Mouse (Mus musculus) liver, embryonic 14.5 days (tissue): ENCODE results near the gene Slc38a8. TPM values are rescaled to one million over a fixed set of nuclear protein-coding genes. Genes with fewer than 3 reads are reported as not detected.

ENCODE experiments used
- ATAC-seq: fragments of 200-750 bp; cut with Nextera tagmentation; 2 replicates; pipeline ENCODE4 v1.8.0; 2017; ENCODE audit warnings: moderate number of reproducible peaks, mild to moderate bottlenecking, moderate library complexity; ENCODE audit not compliant: insufficient read depth
- DNase-seq, 3 experiments: peaks; one replicate each; pipeline ENCODE4 v3.0.0-alpha.2; 2012 to 2013; ENCODE audit warnings: low read depth in 3 of 3, low spot score in 3 of 3
- H3K27ac ChIP-seq: fragments of 300-500 bp; sonication (generic); 2 replicates; pipeline ENCODE4 v1.5.1; 2014; ENCODE audit warnings: moderate library complexity, mild to moderate bottlenecking, control low read depth, inconsistent platforms
- H3K27me3 ChIP-seq: fragments of 300-500 bp; sonication (generic); 2 replicates; pipeline ENCODE4 v1.6.1; 2014; ENCODE audit warnings: mild to moderate bottlenecking, low read length, moderate library complexity; ENCODE audit not compliant: control insufficient read depth, insufficient read depth
- H3K36me3 ChIP-seq: fragments of 300-500 bp; sonication (generic); replicated peaks from 2 replicates; pipeline ENCODE4 v1.6.1; 2014; ENCODE audit warnings: low read depth; ENCODE audit not compliant: control insufficient read depth, insufficient read depth
- H3K4me1 ChIP-seq, 2 experiments: fragments of 200-500 bp in 1 of 2; fragments of 300-500 bp in 1 of 2; sonication (generic) in 1 of 2; replicated peaks; 2 replicates each; pipeline ENCODE4 v1.6.1; 2012 to 2014; ENCODE audit warnings: antibody characterized with exemption in 1 of 2, inconsistent platforms in 1 of 2, low read length in 1 of 2; ENCODE audit not compliant: control insufficient read depth in 2 of 2, insufficient read depth in 2 of 2
- H3K4me2 ChIP-seq: fragments of 300-500 bp; sonication (generic); 2 replicates; pipeline ENCODE4 v1.6.1; 2014; ENCODE audit warnings: low read depth, mild to moderate bottlenecking, control low read depth, moderate library complexity
- H3K4me3 ChIP-seq, 2 experiments: fragments of 200-500 bp in 1 of 2; fragments of 300-500 bp in 1 of 2; sonication (generic) in 1 of 2; 2 replicates each; pipeline ENCODE4 v1.5.1; 2012 to 2014; ENCODE audit warnings: low read depth in 2 of 2, low read length in 2 of 2, mild to moderate bottlenecking in 2 of 2, control low read depth in 1 of 2, inconsistent platforms in 1 of 2, moderate library complexity in 1 of 2; ENCODE audit not compliant: insufficient read depth in 1 of 2
- H3K9ac ChIP-seq: fragments of 300-500 bp; sonication (generic); replicated peaks from 2 replicates; pipeline ENCODE4 v1.6.1; 2014; ENCODE audit warnings: mild to moderate bottlenecking, control low read depth, moderate library complexity
- H3K9me3 ChIP-seq: fragments of 300-500 bp; sonication (generic); 2 replicates; pipeline ENCODE4 v1.6.1; 2016; ENCODE audit warnings: low read length, mixed read lengths; ENCODE audit not compliant: control insufficient read depth
- CTCF ChIP-seq: IDR thresholded peaks from 2 replicates; pipeline ENCODE4 v1.5.1; 2016; ENCODE audit warnings: antibody characterized with exemption, low read depth, control low read depth
- EP300 ChIP-seq: IDR thresholded peaks from 2 replicates; pipeline ENCODE4 v1.6.1; 2016; ENCODE audit warnings: antibody characterized with exemption, low read depth
- WGBS: fragments of 180-500 bp; shearing (Covaris S2); extraction: QIAGEN DNeasy Blood & Tissue Kit; methylation state at CpG from one replicate; pipeline ENCODE4 v1.1.7; 2014; ENCODE audit not compliant: insufficient replicate concordance; 5-methylcytosine and 5-hydroxymethylcytosine counted together
- polyA plus RNA-seq, 2 experiments: library from polyadenylated mRNA; depleted of rRNA in 1 of 2; stranded (reverse) in 1 of 2; unstranded in 1 of 2; fragments of >200 nt; fragmentation: Nextera tagmentation in 1 of 2; extraction: Ambion mirVana in 1 of 2; gene quantifications; 2 replicates each; pipeline versions ENCODE4 v1.2.1 to v1.2.3; 2012 to 2014

Gene Slc38a8
- polyA plus RNA-seq, 2 experiments: 0.02 TPM; not detected in 1

DNA sequence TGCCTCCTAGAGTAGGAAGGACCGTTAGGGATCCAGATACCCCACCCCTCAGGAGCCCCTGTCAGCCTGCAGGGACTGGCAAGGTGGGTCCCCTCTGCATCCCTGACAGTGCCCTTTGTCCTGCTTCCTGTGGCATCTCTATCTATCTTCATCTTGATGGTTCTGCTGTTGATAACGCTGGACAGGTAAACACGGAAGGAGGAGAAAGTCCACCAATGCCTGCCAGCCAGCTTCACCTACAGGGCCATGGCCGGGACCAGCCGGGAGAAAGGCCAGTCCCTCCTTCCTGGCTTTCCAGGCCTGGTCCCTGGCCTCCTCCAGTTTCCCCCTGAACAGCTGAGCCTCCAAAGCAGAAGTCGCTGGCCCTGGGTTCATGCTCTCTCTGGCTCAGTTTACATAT, 66.9 kb downstream of the Slc38a8 start:
- no peak overlapping the region for H3K9ac ChIP-seq
- WGBS: 68% methylated on average over 6 of the region's 6 CpGs
- H3K4me1 ChIP-seq: peaks cover 0 to 10% of the 10 kb centered on the region in 2 experiments; a peak in 2 of 4 replicates
- no peak for TF ChIP-seq EP300
- TF ChIP-seq CTCF: no peak
- DNase-seq (no peak), ATAC-seq (no peak)
- H3K4me2 ChIP-seq: no peak overlapping the region
- no peaks in the 10 kb centered on the region for H3K9me3 ChIP-seq
- no peak overlapping the region for H3K4me3 ChIP-seq
- no peak overlapping the region for H3K27ac ChIP-seq
- H3K36me3 ChIP-seq: no peaks in the 10 kb centered on the region
- H3K27me3 ChIP-seq: no peaks in the 10 kb centered on the region

DNA sequence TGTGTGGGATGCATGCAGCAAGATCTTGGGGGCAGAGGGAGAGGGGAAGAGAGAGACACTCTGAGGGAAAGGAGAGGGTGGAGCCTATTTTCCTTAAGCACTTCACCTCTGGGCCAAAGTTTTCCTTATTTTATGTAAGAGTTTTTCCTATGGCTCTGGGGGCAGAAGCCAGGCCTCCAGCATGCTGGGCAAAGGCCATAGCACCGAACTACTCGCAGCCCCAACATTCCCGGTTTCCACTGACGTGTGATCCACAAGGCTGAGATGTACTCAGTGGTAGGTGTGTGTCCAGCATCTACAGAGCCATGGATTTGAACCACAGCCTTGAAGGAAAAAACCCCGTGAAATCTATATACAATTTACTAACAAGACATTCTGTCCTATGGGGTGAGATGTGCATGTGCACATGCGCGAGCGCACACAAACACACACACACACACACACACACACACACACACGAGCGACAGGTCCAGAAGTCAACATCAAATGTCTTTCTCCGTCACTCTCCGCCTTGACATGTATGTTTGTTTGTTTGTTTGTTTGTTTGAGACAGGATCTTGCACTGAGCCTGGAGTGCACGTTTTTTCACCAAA, 67.8 kb downstream of the Slc38a8 start, which contains the start of gene Osgin1:
TSS of gene Osgin1 (plus strand) at position 543 of the 593 bp plus-strand sequence.
- no peak within 1 kb of the TSS for H3K27ac ChIP-seq
- DNase-seq (no peak), ATAC-seq (no peak)
- H3K9me3 ChIP-seq: no peaks in the 10 kb centered on the region
- 73% methylated on average over 13 of the region's 13 CpGs for WGBS
- no peak within 1 kb of the TSS for H3K4me2 ChIP-seq
- no peak within 1 kb of the TSS for H3K9ac ChIP-seq
- no peaks in the 10 kb centered on the region for H3K36me3 ChIP-seq
- peaks cover 0 to 16% of the 10 kb centered on the region in 2 experiments; a peak in 2 of 4 replicates for H3K4me1 ChIP-seq
- TF ChIP-seq EP300: no peak
- TF ChIP-seq CTCF: no peak
- no peak within 1 kb of the TSS for H3K4me3 ChIP-seq
- no peaks in the 10 kb centered on the region for H3K27me3 ChIP-seq

DNA sequence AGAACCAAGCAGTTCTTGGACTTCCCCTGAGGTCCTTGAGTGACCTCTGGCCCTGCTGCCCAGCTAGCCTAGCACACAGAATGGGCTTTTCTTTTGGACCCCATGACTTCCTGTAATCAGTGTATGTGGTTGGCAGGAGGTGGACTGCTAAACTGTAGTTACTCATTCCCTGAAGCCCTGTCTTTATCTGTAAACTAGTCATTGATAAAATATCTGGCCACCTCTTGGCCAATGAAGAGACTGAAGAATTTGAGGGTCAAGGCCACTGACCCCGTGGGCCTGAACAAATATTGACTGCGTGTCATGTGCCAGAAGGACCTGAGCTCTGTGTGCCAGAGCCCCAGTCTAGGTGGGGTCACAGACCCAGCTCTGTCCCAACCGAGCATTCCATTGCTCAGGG, 69.1 kb downstream of the Slc38a8 start:
- Histone ChIP-seq H3K4me2 (no peak overlapping the region), H3K4me3 (no peak overlapping the region), H3K27ac (no peak overlapping the region), H3K27me3 (no peaks in the 10 kb centered on the region), H3K9ac (no peak overlapping the region), H3K4me1 (peaks cover 0 to 16% of the 10 kb centered on the region in 2 experiments; a peak in 2 of 4 replicates), H3K36me3 (no peaks in the 10 kb centered on the region), H3K9me3 (no peaks in the 10 kb centered on the region)
- TF ChIP-seq CTCF (no peak), EP300 (no peak)
- 44% methylated on average over 3 of the region's 3 CpGs for WGBS
- ATAC-seq (peak; percentile 61), DNase-seq (no peak)

DNA sequence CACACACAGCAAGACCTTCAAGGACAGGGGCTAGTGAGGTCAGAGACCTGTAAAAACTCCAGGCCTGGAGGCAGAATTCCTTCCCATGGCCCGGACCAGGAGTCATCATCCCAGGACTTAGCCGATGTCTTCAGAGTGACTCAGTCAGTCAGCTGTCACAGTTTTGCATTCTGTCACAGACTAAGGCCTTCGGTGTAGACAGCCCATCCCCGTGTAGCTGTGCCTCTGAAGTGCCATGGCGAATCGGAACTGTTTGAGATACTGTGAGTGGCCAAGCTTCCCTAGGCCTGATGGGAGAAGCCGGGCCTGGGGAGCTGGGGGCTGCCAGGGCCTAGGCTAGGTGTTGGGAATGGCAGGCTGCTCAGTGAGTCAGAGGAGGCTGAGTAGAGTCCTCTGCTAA, 70.8 kb downstream of the Slc38a8 start:
- 73% methylated on average over 7 of the region's 7 CpGs for WGBS
- no peak overlapping the region for H3K9ac ChIP-seq
- no peaks in the 10 kb centered on the region for H3K9me3 ChIP-seq
- DNase-seq: no peak
- no peaks in the 10 kb centered on the region for H3K27me3 ChIP-seq
- no peak overlapping the region for H3K4me2 ChIP-seq
- peaks cover 0 to 15% of the 10 kb centered on the region in 2 experiments; a peak in 2 of 4 replicates for H3K4me1 ChIP-seq
- no peak overlapping the region for H3K4me3 ChIP-seq
- H3K36me3 ChIP-seq: no peaks in the 10 kb centered on the region
- no peak for ATAC-seq
- TF ChIP-seq CTCF (no peak), EP300 (no peak)
- H3K27ac ChIP-seq: no peak overlapping the region

DNA sequence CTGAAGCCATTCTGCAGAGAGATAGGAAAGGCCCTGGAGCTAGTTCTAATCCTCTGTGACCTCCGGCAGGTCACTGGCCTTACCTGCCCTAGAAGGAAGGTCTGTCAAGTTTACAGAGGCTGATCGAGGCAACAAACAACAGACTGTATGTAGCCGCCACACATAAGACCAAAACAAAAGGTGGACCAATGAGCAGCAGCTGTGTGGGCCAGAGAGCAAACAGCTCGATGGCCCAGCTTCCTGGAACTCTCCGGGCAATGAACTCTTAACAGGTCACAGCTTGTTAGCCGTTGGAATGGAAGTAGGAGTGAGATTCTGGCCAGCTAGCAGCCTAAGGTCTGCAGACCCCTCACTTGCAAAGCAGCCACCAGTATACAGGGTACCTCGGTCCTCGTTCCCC, 71.2 kb downstream of the Slc38a8 start:
- Histone ChIP-seq H3K9me3 (no peaks in the 10 kb centered on the region), H3K4me2 (no peak overlapping the region), H3K4me1 (peaks cover 0 to 18% of the 10 kb centered on the region in 2 experiments; a peak in 2 of 4 replicates), H3K9ac (no peak overlapping the region), H3K27me3 (no peaks in the 10 kb centered on the region), H3K27ac (no peak overlapping the region), H3K4me3 (no peak overlapping the region), H3K36me3 (no peaks in the 10 kb centered on the region)
- ATAC-seq (peak; percentile 40), DNase-seq (no peak)
- 51% methylated on average over 8 of the region's 8 CpGs for WGBS
- TF ChIP-seq CTCF (no peak), EP300 (no peak)

Other genes with a start within 250 kb of the Slc38a8 start
- 29.8 and 54.1 TPM in 2 replicates for gene Hsbp1, start 157.2 kb downstream of the Slc38a8 start, polyA plus RNA-seq (2012; rRNA removed)
- gene Hsbp1, start 157.2 kb downstream of the Slc38a8 start, polyA plus RNA-seq (2014; fragmentation: Nextera tagmentation; extraction: Ambion mirVana): 78.0 and 79.4 TPM in 2 replicates
- gene Mlycd, start 106.8 kb downstream of the Slc38a8 start, polyA plus RNA-seq (2012; rRNA removed): 6.0 and 6.4 TPM in 2 replicates
- 8.1 and 9.6 TPM in 2 replicates for gene Mlycd, start 106.8 kb downstream of the Slc38a8 start, polyA plus RNA-seq (2014; fragmentation: Nextera tagmentation; extraction: Ambion mirVana)
- 18.8 and 23.0 TPM in 2 replicates for gene Osgin1, start 67.6 kb downstream of the Slc38a8 start, polyA plus RNA-seq (2012; rRNA removed)
- 16.0 and 17.0 TPM in 2 replicates for gene Osgin1, start 67.6 kb downstream of the Slc38a8 start, polyA plus RNA-seq (2014; fragmentation: Nextera tagmentation; extraction: Ambion mirVana)
- 0.06 and 0.14 TPM in 2 replicates for gene Necab2, start 55.0 kb downstream of the Slc38a8 start, polyA plus RNA-seq (2012; rRNA removed)
- gene Necab2, start 55.0 kb downstream of the Slc38a8 start, polyA plus RNA-seq (2014; fragmentation: Nextera tagmentation; extraction: Ambion mirVana): not detected in 2 replicates
- gene Mbtps1, start 57.0 kb upstream of the Slc38a8 start, polyA plus RNA-seq (2012; rRNA removed): 18.2 and 23.7 TPM in 2 replicates
- gene Mbtps1, start 57.0 kb upstream of the Slc38a8 start, polyA plus RNA-seq (2014; fragmentation: Nextera tagmentation; extraction: Ambion mirVana): 19.6 and 21.4 TPM in 2 replicates
- 6.9 and 7.5 TPM in 2 replicates for gene Hsdl1, start 73.5 kb upstream of the Slc38a8 start, polyA plus RNA-seq (2012; rRNA removed)
- gene Hsdl1, start 73.5 kb upstream of the Slc38a8 start, polyA plus RNA-seq (2014; fragmentation: Nextera tagmentation; extraction: Ambion mirVana): 17.0 and 19.3 TPM in 2 replicates
- 0.03 and 0.06 TPM in 2 replicates for gene Dnaaf1, start 73.5 kb upstream of the Slc38a8 start, polyA plus RNA-seq (2012; rRNA removed)
- gene Dnaaf1, start 73.5 kb upstream of the Slc38a8 start, polyA plus RNA-seq (2014; fragmentation: Nextera tagmentation; extraction: Ambion mirVana): 0.04 and 0.13 TPM in 2 replicates
- gene Taf1c, start 103.5 kb upstream of the Slc38a8 start, polyA plus RNA-seq (2012; rRNA removed): 6.6 and 6.9 TPM in 2 replicates
- gene Taf1c, start 103.5 kb upstream of the Slc38a8 start, polyA plus RNA-seq (2014; fragmentation: Nextera tagmentation; extraction: Ambion mirVana): 4.7 and 5.2 TPM in 2 replicates
- gene Adad2, start 111.0 kb upstream of the Slc38a8 start, polyA plus RNA-seq (2012; rRNA removed): not detected in 2 replicates
- not detected in 2 replicates for gene Adad2, start 111.0 kb upstream of the Slc38a8 start, polyA plus RNA-seq (2014; fragmentation: Nextera tagmentation; extraction: Ambion mirVana)
- gene Kcng4, start 134.0 kb upstream of the Slc38a8 start, polyA plus RNA-seq (2012; rRNA removed): not detected in 2 replicates
- gene Kcng4, start 134.0 kb upstream of the Slc38a8 start, polyA plus RNA-seq (2014; fragmentation: Nextera tagmentation; extraction: Ambion mirVana): not detected in 2 replicates
- gene Wfdc1, start 164.7 kb upstream of the Slc38a8 start, polyA plus RNA-seq (2012; rRNA removed): 0.95 and 0.99 TPM in 2 replicates
- 1.3 and 2.1 TPM in 2 replicates for gene Wfdc1, start 164.7 kb upstream of the Slc38a8 start, polyA plus RNA-seq (2014; fragmentation: Nextera tagmentation; extraction: Ambion mirVana)
- 0.08 and 0.11 TPM in 2 replicates for gene Atp2c2, start 198.3 kb upstream of the Slc38a8 start, polyA plus RNA-seq (2012; rRNA removed)
- 0.08 and 0.10 TPM in 2 replicates for gene Atp2c2, start 198.3 kb upstream of the Slc38a8 start, polyA plus RNA-seq (2014; fragmentation: Nextera tagmentation; extraction: Ambion mirVana)